Mouse (Mus musculus) G1E (cell line): ENCODE measurements around the gene Olfr1177-ps. TPM values are rescaled to one million over a fixed set of nuclear protein-coding genes. Genes with fewer than 3 reads are reported as not detected.

Source experiments
- ATAC-seq: 2 replicates; pipeline ENCODE4 v1.8.0; 2016; ENCODE audit warnings: mild to moderate bottlenecking; ENCODE audit not compliant: insufficient number of reproducible peaks, poor library complexity, low FRiP score, severe bottlenecking; ENCODE audit errors: extremely low read depth
- DNase-seq: peaks from one replicate; pipeline ENCODE4 v3.0.0; 2012; ENCODE audit warnings: low spot score
- H3K27me3 ChIP-seq: 2 replicates; pipeline ENCODE4 v1.6.1; 2012; ENCODE audit warnings: mild to moderate bottlenecking, low read length, inconsistent platforms; ENCODE audit not compliant: insufficient read depth
- H3K36me3 ChIP-seq: replicated peaks from 2 replicates; pipeline ENCODE3; 2012; ENCODE audit warnings: mild to moderate bottlenecking, inconsistent platforms
- H3K4me1 ChIP-seq: 2 replicates; pipeline ENCODE4 v1.6.1; 2012; ENCODE audit warnings: low read depth, low read length, inconsistent platforms, mixed read lengths; ENCODE audit not compliant: insufficient read depth
- H3K4me3 ChIP-seq: 2 replicates; pipeline ENCODE4 v1.5.1; 2012; ENCODE audit warnings: low read depth, mild to moderate bottlenecking, inconsistent platforms, low read length, moderate library complexity, mixed read lengths
- H3K9me3 ChIP-seq: replicated peaks from 2 replicates; pipeline ENCODE4 v1.6.1; 2012; ENCODE audit warnings: inconsistent platforms
- CTCF ChIP-seq: IDR thresholded peaks from 2 replicates; pipeline ENCODE4 v1.5.1; 2012; ENCODE audit warnings: low read depth, low read length, inconsistent platforms, mixed read lengths
- GATA1 ChIP-seq: IDR thresholded peaks from 2 replicates; pipeline ENCODE4 v1.6.1; 2012; ENCODE audit warnings: borderline replicate concordance, low read length, inconsistent platforms, mixed read lengths
- GATA2 ChIP-seq: IDR thresholded peaks from 2 replicates; pipeline ENCODE4 v1.6.1; 2012; ENCODE audit warnings: low read depth, low read length, inconsistent platforms, borderline replicate concordance
- POLR2AphosphoS5 ChIP-seq: IDR thresholded peaks from 2 replicates; pipeline ENCODE4 v1.6.1; 2012; ENCODE audit warnings: low read depth, low read length, inconsistent platforms; ENCODE audit not compliant: insufficient replicate concordance
- TAL1 ChIP-seq: conservative IDR thresholded peaks from 2 replicates; pipeline ENCODE4 v1.6.1; 2012; ENCODE audit warnings: low read depth, low read length, inconsistent platforms, mixed read lengths
- polyA plus RNA-seq: library from polyadenylated mRNA; stranded (reverse); fragments of >175 nt; gene quantifications from 2 replicates; pipeline ENCODE4 v1.2.3, GENCODE M21; 2012
- total RNA-seq, 2 experiments: library from RNA; stranded (forward) in 1 of 2; stranded (reverse) in 1 of 2; fragments of 200-1000 nt in 1 of 2; fragments of >200 nt in 1 of 2; fragmentation: Nextera tagmentation in 1 of 2; gene quantifications; 2 replicates each; pipeline ENCODE4 v1.2.3; 2014 to 2017

The Olfr1177-ps gene
- total RNA-seq (2014; fragmentation: Nextera tagmentation) (not detected in 2 replicates), total RNA-seq (2017) (0.05 TPM in 1 of 2 replicates, not detected in the other), polyA plus RNA-seq (not detected in 2 replicates)

DNA sequence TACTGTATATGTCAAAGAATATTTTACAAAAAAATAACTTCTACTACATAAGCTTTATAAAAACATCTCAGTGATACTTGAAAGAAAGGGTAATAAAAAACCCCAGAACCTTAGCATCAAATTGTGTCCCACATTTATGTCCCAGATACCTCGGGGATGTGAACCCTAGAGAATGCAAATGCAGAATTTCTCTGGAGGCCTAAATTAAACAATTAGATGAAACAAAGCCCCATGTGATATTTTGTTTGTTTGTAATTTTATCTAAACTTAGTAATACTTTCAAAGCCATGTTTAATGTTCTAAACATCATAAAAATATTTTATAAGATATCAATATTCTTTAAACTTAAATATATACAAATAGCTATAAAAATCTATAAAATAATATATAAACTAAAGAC, at the start of gene Olfr1177-ps:
Gene Olfr1177-ps (minus strand): TSS at position 101 of the 400 bp plus-strand sequence.
- Histone ChIP-seq H3K36me3 (no peaks in the 10 kb centered on the region), H3K9me3 (no peaks in the 10 kb centered on the region), H3K4me3 (no peak within 1 kb of the TSS), H3K4me1 (no peaks in the 10 kb centered on the region), H3K27me3 (no peaks in the 10 kb centered on the region)
- TF ChIP-seq GATA2 (no peak), POLR2AphosphoS5 (no peak), CTCF (no peak), GATA1 (no peak), TAL1 (no peak)
- no peak for ATAC-seq
- no peak for DNase-seq

DNA sequence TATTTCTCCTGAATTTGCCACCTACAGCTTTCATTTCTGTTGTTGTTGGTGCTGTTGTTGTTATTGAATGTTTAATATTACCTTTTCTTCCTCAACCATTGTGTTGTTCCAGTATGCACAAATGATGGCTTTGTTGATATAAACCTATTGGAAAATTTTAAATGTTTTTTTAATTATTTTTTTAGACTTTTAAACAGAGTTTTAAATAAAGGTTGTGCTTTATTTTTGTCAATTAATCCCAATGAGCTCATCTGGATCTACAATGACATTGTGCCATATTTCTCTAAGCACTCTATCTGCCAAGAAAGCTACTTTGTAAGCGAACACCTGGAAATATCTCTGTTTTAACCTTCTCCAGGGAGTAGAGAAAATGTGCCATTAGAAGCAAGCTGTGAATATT, 40.5 kb upstream of the Olfr1177-ps start, which contains the start of gene Olfr1178:
Gene Olfr1178 (plus strand): TSS at position 301 of the 400 bp plus-strand sequence.
- DNase-seq (no peak), ATAC-seq (no peak)
- TF ChIP-seq GATA1: no peak
- no peak for TF ChIP-seq CTCF
- TF ChIP-seq GATA2: no peak
- TF ChIP-seq POLR2AphosphoS5: no peak
- no peak for TF ChIP-seq TAL1
- H3K27me3 ChIP-seq: no peaks in the 10 kb centered on the region
- no peak within 1 kb of the TSS for H3K4me3 ChIP-seq
- no peaks in the 10 kb centered on the region for H3K36me3 ChIP-seq
- H3K9me3 ChIP-seq: peaks cover 5% of the 10 kb centered on the region; the same call in 1 of the 2 replicates
- H3K4me1 ChIP-seq: no peaks in the 10 kb centered on the region

DNA sequence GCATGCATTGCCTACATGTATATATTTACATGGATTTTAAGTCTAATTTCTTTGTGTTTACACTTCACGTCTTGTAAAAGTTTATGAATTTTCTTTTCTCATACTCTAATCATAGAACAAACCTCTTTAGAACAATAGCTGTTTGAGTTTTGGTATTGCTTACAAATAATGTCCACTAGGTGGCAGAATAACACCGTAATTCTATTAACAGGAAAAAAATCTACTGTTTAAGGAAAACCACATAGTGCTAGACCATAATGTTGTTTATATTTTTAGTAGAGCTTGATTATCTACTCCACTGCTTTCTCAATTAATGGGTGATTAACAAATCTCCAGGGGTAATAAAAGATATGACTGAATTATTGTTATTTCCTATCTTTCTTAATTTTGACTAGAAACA, 10.0 kb upstream of the Olfr1177-ps start:
- Histone ChIP-seq H3K27me3 (no peaks in the 10 kb centered on the region), H3K4me1 (no peaks in the 10 kb centered on the region), H3K4me3 (no peak overlapping the region), H3K36me3 (no peaks in the 10 kb centered on the region), H3K9me3 (no peaks in the 10 kb centered on the region)
- DNase-seq: no peak
- peak; percentile 28; the same call in 1 of the 2 replicates for ATAC-seq
- no peak for TF ChIP-seq GATA1
- TF ChIP-seq CTCF: no peak
- no peak for TF ChIP-seq GATA2
- no peak for TF ChIP-seq POLR2AphosphoS5

DNA sequence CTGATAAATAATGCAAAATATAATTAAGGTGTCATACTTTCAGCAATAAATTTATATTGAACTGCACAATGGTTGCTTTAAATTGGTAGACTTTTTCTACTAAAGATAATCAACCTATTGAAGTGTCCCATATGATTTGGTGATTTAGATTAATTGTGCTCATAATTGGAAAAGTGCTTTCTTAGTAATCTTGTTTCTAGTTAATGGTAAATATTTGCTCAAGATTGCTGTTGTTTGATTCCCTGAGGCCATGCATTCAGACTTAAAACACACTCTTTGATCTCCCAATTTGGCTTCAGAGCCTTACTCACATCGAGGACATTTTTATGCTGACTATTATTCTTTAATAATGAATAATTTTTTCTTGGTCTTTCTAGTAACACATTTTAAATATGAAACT, 9.9 kb downstream of the Olfr1177-ps start, which contains the start of gene Olfr1176:
Gene Olfr1176 (plus strand): TSS at position 301 of the 400 bp plus-strand sequence.
- Histone ChIP-seq H3K4me3 (no peak within 1 kb of the TSS), H3K27me3 (no peaks in the 10 kb centered on the region), H3K4me1 (no peaks in the 10 kb centered on the region), H3K36me3 (no peaks in the 10 kb centered on the region), H3K9me3 (no peaks in the 10 kb centered on the region)
- no peak for DNase-seq
- no peak for ATAC-seq
- TF ChIP-seq CTCF: no peak
- TF ChIP-seq TAL1: no peak
- TF ChIP-seq GATA2: no peak
- no peak for TF ChIP-seq GATA1
- TF ChIP-seq POLR2AphosphoS5: no peak

DNA sequence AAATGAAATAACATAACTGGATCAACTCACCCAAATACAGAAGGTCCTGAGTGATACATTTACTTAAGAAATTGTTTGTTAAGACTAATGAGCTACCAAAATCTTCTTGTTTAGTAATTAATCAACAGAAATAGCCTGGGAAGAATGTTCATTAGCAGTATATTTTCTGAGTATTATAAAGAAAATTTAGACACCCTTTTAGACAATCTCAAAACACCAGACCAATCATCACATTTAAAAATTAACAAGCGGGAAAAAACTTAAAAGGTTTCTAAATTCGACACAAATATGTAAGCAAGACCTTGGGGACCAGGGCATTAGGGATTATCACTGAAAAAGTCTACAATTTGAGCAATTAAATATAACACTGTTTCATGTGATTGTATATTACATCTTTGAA, 19.2 kb downstream of the Olfr1177-ps start, which contains the start of gene Olfr1175-ps:
Gene Olfr1175-ps (minus strand): TSS at position 101 of the 400 bp plus-strand sequence.
- H3K4me1 ChIP-seq: no peaks in the 10 kb centered on the region
- H3K36me3 ChIP-seq: no peaks in the 10 kb centered on the region
- TF ChIP-seq CTCF: no peak
- TF ChIP-seq GATA2: no peak
- no peak for TF ChIP-seq POLR2AphosphoS5
- TF ChIP-seq TAL1: no peak
- TF ChIP-seq GATA1: no peak
- DNase-seq (no peak), ATAC-seq (no peak)
- H3K9me3 ChIP-seq: no peaks in the 10 kb centered on the region
- H3K27me3 ChIP-seq: no peaks in the 10 kb centered on the region
- no peak within 1 kb of the TSS for H3K4me3 ChIP-seq

DNA sequence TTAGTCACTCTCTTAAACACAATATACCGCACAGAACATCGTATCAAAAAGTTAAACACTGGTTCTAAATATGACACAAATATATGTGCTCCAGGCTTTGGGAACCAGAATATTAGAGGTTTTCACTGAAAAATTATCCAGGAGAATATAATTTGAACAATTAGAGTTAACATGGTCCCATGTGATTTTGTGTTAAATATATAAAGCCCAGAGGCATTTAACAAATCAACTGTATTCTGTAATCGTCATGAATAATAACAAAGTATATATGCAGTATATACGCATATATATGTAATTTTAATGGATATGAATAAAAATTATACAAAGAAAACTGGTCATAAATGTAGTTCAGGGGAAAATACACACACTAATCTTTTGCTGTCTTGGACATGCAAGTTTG, 31.3 kb downstream of the Olfr1177-ps start, which contains the start of gene Olfr1174-ps:
Gene Olfr1174-ps (minus strand): TSS at position 101 of the 400 bp plus-strand sequence.
- TF ChIP-seq GATA2 (no peak), CTCF (no peak), TAL1 (no peak), GATA1 (no peak), POLR2AphosphoS5 (no peak)
- Histone ChIP-seq H3K4me3 (no peak within 1 kb of the TSS), H3K27me3 (no peaks in the 10 kb centered on the region), H3K4me1 (no peaks in the 10 kb centered on the region), H3K36me3 (no peaks in the 10 kb centered on the region), H3K9me3 (no peaks in the 10 kb centered on the region)
- ATAC-seq (no peak), DNase-seq (no peak)

Other genes starting within 250 kb of the Olfr1177-ps start
- not detected in 2 replicates for gene Olfr1166, start 218.2 kb downstream of the Olfr1177-ps start, total RNA-seq (2014; fragmentation: Nextera tagmentation)
- gene Olfr1166, start 218.2 kb downstream of the Olfr1177-ps start, total RNA-seq (2017): 0.05 TPM in 1 of 2 replicates, not detected in the other
- gene Olfr1166, start 218.2 kb downstream of the Olfr1177-ps start, polyA plus RNA-seq: not detected in 2 replicates
- gene Olfr1167, start 191.3 kb downstream of the Olfr1177-ps start, total RNA-seq (2014; fragmentation: Nextera tagmentation): not detected in 2 replicates
- gene Olfr1167, start 191.3 kb downstream of the Olfr1177-ps start, total RNA-seq (2017): 0.16 TPM in 1 of 2 replicates, not detected in the other
- gene Olfr1167, start 191.3 kb downstream of the Olfr1177-ps start, polyA plus RNA-seq: not detected in 2 replicates
- gene Olfr1168, start 164.6 kb downstream of the Olfr1177-ps start, total RNA-seq (2014; fragmentation: Nextera tagmentation): not detected in 2 replicates
- gene Olfr1168, start 164.6 kb downstream of the Olfr1177-ps start, total RNA-seq (2017): 0.11 TPM in 1 of 2 replicates, not detected in the other
- not detected in 2 replicates for gene Olfr1168, start 164.6 kb downstream of the Olfr1177-ps start, polyA plus RNA-seq
- gene Olfr1170, start 118.2 kb downstream of the Olfr1177-ps start, total RNA-seq (2014; fragmentation: Nextera tagmentation): not detected in 2 replicates
- gene Olfr1170, start 118.2 kb downstream of the Olfr1177-ps start, total RNA-seq (2017): not detected in 2 replicates
- not detected in 2 replicates for gene Olfr1170, start 118.2 kb downstream of the Olfr1177-ps start, polyA plus RNA-seq
- not detected in 2 replicates for gene Olfr1173, start 66.6 kb downstream of the Olfr1177-ps start, total RNA-seq (2014; fragmentation: Nextera tagmentation)
- 0.12 TPM in 1 of 2 replicates, not detected in the other for gene Olfr1173, start 66.6 kb downstream of the Olfr1177-ps start, total RNA-seq (2017)
- gene Olfr1173, start 66.6 kb downstream of the Olfr1177-ps start, polyA plus RNA-seq: not detected in 2 replicates
- gene Olfr1174-ps, start 31.4 kb downstream of the Olfr1177-ps start, total RNA-seq (2014; fragmentation: Nextera tagmentation): not detected in 2 replicates
- gene Olfr1174-ps, start 31.4 kb downstream of the Olfr1177-ps start, total RNA-seq (2017): 0.06 and 0.16 TPM in 2 replicates
- not detected in 2 replicates for gene Olfr1174-ps, start 31.4 kb downstream of the Olfr1177-ps start, polyA plus RNA-seq
- gene Olfr1175-ps, start 19.3 kb downstream of the Olfr1177-ps start, total RNA-seq (2014; fragmentation: Nextera tagmentation): not detected in 2 replicates
- gene Olfr1175-ps, start 19.3 kb downstream of the Olfr1177-ps start, total RNA-seq (2017): 0.11 and 0.12 TPM in 2 replicates
- gene Olfr1175-ps, start 19.3 kb downstream of the Olfr1177-ps start, polyA plus RNA-seq: not detected in 2 replicates
- not detected in 2 replicates for gene Olfr1176, start 9.8 kb downstream of the Olfr1177-ps start, total RNA-seq (2014; fragmentation: Nextera tagmentation)
- gene Olfr1176, start 9.8 kb downstream of the Olfr1177-ps start, total RNA-seq (2017): not detected in 2 replicates
- gene Olfr1176, start 9.8 kb downstream of the Olfr1177-ps start, polyA plus RNA-seq: not detected in 2 replicates
- gene Olfr1178, start 40.6 kb upstream of the Olfr1177-ps start, total RNA-seq (2014; fragmentation: Nextera tagmentation): not detected in 2 replicates
- gene Olfr1178, start 40.6 kb upstream of the Olfr1177-ps start, total RNA-seq (2017): 0.06 and 0.49 TPM in 2 replicates
- gene Olfr1178, start 40.6 kb upstream of the Olfr1177-ps start, polyA plus RNA-seq: not detected in 2 replicates
- not detected in 2 replicates for gene Olfr1179, start 60.0 kb upstream of the Olfr1177-ps start, total RNA-seq (2014; fragmentation: Nextera tagmentation)
- gene Olfr1179, start 60.0 kb upstream of the Olfr1177-ps start, total RNA-seq (2017): 0.16 TPM in 1 of 2 replicates, not detected in the other
- not detected in 2 replicates for gene Olfr1179, start 60.0 kb upstream of the Olfr1177-ps start, polyA plus RNA-seq
- gene Olfr1180, start 72.7 kb upstream of the Olfr1177-ps start, total RNA-seq (2014; fragmentation: Nextera tagmentation): not detected in 2 replicates
- 0.11 TPM in 1 of 2 replicates, not detected in the other for gene Olfr1180, start 72.7 kb upstream of the Olfr1177-ps start, total RNA-seq (2017)
- not detected in 2 replicates for gene Olfr1180, start 72.7 kb upstream of the Olfr1177-ps start, polyA plus RNA-seq
- not detected in 2 replicates for gene Olfr1181, start 79.7 kb upstream of the Olfr1177-ps start, total RNA-seq (2014; fragmentation: Nextera tagmentation)
- 0.33 TPM in 1 of 2 replicates, not detected in the other for gene Olfr1181, start 79.7 kb upstream of the Olfr1177-ps start, total RNA-seq (2017)
- not detected in 2 replicates for gene Olfr1181, start 79.7 kb upstream of the Olfr1177-ps start, polyA plus RNA-seq
- gene Gm13757, start 102.6 kb upstream of the Olfr1177-ps start, total RNA-seq (2014; fragmentation: Nextera tagmentation): not detected in 2 replicates
- gene Gm13757, start 102.6 kb upstream of the Olfr1177-ps start, total RNA-seq (2017): 0.05 TPM in 1 of 2 replicates, not detected in the other
- not detected in 2 replicates for gene Gm13757, start 102.6 kb upstream of the Olfr1177-ps start, polyA plus RNA-seq
- gene Olfr1183, start 108.4 kb upstream of the Olfr1177-ps start, total RNA-seq (2014; fragmentation: Nextera tagmentation): not detected in 2 replicates
- under 0.01 and 0.06 TPM in 2 replicates for gene Olfr1183, start 108.4 kb upstream of the Olfr1177-ps start, total RNA-seq (2017)
- gene Olfr1183, start 108.4 kb upstream of the Olfr1177-ps start, polyA plus RNA-seq: not detected in 2 replicates
- gene Olfr1184, start 137.1 kb upstream of the Olfr1177-ps start, total RNA-seq (2014; fragmentation: Nextera tagmentation): not detected in 2 replicates
- not detected in 2 replicates for gene Olfr1184, start 137.1 kb upstream of the Olfr1177-ps start, total RNA-seq (2017)
- not detected in 2 replicates for gene Olfr1184, start 137.1 kb upstream of the Olfr1177-ps start, polyA plus RNA-seq
- not detected in 2 replicates for gene Olfr1185-ps1, start 146.8 kb upstream of the Olfr1177-ps start, total RNA-seq (2014; fragmentation: Nextera tagmentation)
- gene Olfr1185-ps1, start 146.8 kb upstream of the Olfr1177-ps start, total RNA-seq (2017): 0.05 and 0.06 TPM in 2 replicates
- not detected in 2 replicates for gene Olfr1185-ps1, start 146.8 kb upstream of the Olfr1177-ps start, polyA plus RNA-seq
- gene Olfr1186, start 172.1 kb upstream of the Olfr1177-ps start, total RNA-seq (2014; fragmentation: Nextera tagmentation): not detected in 2 replicates
- 0.27 TPM in 1 of 2 replicates, not detected in the other for gene Olfr1186, start 172.1 kb upstream of the Olfr1177-ps start, total RNA-seq (2017)
- gene Olfr1186, start 172.1 kb upstream of the Olfr1177-ps start, polyA plus RNA-seq: not detected in 2 replicates
- gene Olfr1188, start 210.4 kb upstream of the Olfr1177-ps start, total RNA-seq (2014; fragmentation: Nextera tagmentation): not detected in 2 replicates
- gene Olfr1188, start 210.4 kb upstream of the Olfr1177-ps start, total RNA-seq (2017): 0.17 and 0.27 TPM in 2 replicates
- gene Olfr1188, start 210.4 kb upstream of the Olfr1177-ps start, polyA plus RNA-seq: not detected in 2 replicates
- not detected in 2 replicates for gene Olfr1189, start 240.0 kb upstream of the Olfr1177-ps start, total RNA-seq (2014; fragmentation: Nextera tagmentation)
- gene Olfr1189, start 240.0 kb upstream of the Olfr1177-ps start, total RNA-seq (2017): 0.06 and 0.16 TPM in 2 replicates
- not detected in 2 replicates for gene Olfr1189, start 240.0 kb upstream of the Olfr1177-ps start, polyA plus RNA-seq